11 mouse cellular contexts compared by ENCODE assay signal in the genomic region with DNA sequence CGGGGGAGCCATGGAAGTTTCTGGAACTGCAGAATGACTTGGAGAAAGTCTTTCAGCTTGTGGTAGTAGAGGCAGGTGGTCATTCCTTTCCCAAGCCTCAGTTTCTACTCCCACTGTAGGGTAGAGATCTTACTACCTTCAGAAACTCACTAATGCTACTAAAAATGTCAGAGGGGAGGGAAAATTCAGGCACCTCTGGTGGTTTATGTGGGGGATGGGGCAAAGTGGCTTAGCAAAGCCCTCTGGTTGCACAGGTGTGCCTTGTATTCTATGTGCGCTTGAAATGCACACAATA.
DNase-seq lines count a peak whose midpoint lies in the region; ATAC-seq and TF ChIP-seq lines count a peak whose summit lies in the region.
"Had no signal": no experiment of that assay in that cellular context is flagged by ENCODE, and none has a peak within 500 bp of the region (broad histone marks: within the 10 kb centered on the region; RNA-seq: fewer than 3 reads in every experiment).

No protein-coding gene starts in this region.

- H3K27me3 ChIP-seq in heart, embryonic 10.5 days (ENCODE audit: insufficient read depth, poor library complexity, severe bottlenecking): no peaks in the 10 kb centered on the region
- no peaks in the 10 kb centered on the region for H3K27me3 ChIP-seq in kidney, postnatal 0 days (ENCODE audit: insufficient read depth, low read length)
- no peaks in the 10 kb centered on the region for H3K27me3 ChIP-seq in embryonic facial prominence, embryonic 13.5 days
- H3K27me3 ChIP-seq in limb, embryonic 15.5 days: no peaks in the 10 kb centered on the region

- H3K4me3 ChIP-seq in heart, embryonic 10.5 days: peak overlapping the region; percentile 74
- no peak overlapping the region for H3K4me3 ChIP-seq in kidney, postnatal 0 days (replicated peaks; ENCODE audit: low read depth, low read length)
- H3K4me3 ChIP-seq in embryonic facial prominence, embryonic 13.5 days: no peak overlapping the region
- H3K4me3 ChIP-seq in limb, embryonic 15.5 days: no peak overlapping the region

- peaks cover 10% of the 10 kb centered on the region; the same call in 1 of the 2 replicates for H3K36me3 ChIP-seq in heart, embryonic 10.5 days
- H3K36me3 ChIP-seq in kidney, postnatal 0 days (ENCODE audit: insufficient read depth, low read length): no peaks in the 10 kb centered on the region
- peaks cover 10% of the 10 kb centered on the region; the same call in 1 of the 2 replicates for H3K36me3 ChIP-seq in embryonic facial prominence, embryonic 13.5 days
- 0 out of 2 replicates have a peak, but pooled peaks cover 2% of the 10 kb centered on the region for H3K36me3 ChIP-seq in limb, embryonic 15.5 days

- no peak for TF ChIP-seq CTCF in kidney, postnatal 0 days (IDR thresholded peaks at IDR 0.05; ENCODE audit: low read depth)

- H3K4me2 ChIP-seq in kidney, postnatal 0 days (ENCODE audit: low read length): peak overlapping the region; percentile 96; the same call in 1 of the 2 replicates
- H3K4me2 ChIP-seq in embryonic facial prominence, embryonic 13.5 days: peak overlapping the region; percentile 72
- H3K4me2 ChIP-seq in limb, embryonic 15.5 days: no peak overlapping the region

- H3K9me3 ChIP-seq in heart, embryonic 10.5 days: no peaks in the 10 kb centered on the region
- no peaks in the 10 kb centered on the region for H3K9me3 ChIP-seq in kidney, postnatal 0 days (replicated peaks; ENCODE audit: low read length)
- H3K9me3 ChIP-seq in embryonic facial prominence, embryonic 13.5 days: no peaks in the 10 kb centered on the region
- H3K9me3 ChIP-seq in limb, embryonic 15.5 days: no peaks in the 10 kb centered on the region

- DNase-seq in heart, embryonic 10.5 days (ENCODE audit: low spot score): no peak
- DNase-seq in heart, adult 11 months: no peak
- DNase-seq in kidney, postnatal 0 days (ENCODE audit: low spot score): no peak
- no peak for DNase-seq in kidney, postnatal 36 days
- no peak for DNase-seq in urinary bladder, postnatal 36 days (ENCODE audit: low spot score in 2 of 2)
- no peak for DNase-seq in layer of hippocampus, postnatal 36 days
- DNase-seq: B cell, adult 2 months had no signal

- no peak for ATAC-seq in kidney, postnatal 0 days (replicated peaks; ENCODE audit: low FRiP score, low read depth)
- no peak for ATAC-seq in embryonic facial prominence, embryonic 13.5 days (ENCODE audit: insufficient number of reproducible peaks, insufficient read depth, low FRiP score, low TSS enrichment, low read depth)
- ATAC-seq in limb, embryonic 15.5 days (ENCODE audit: insufficient number of reproducible peaks, low FRiP score, low TSS enrichment, low read depth): no peak
- ATAC-seq: activated CD4-positive, CD25-positive, alpha-beta regulatory T cell, adult 4 months; inflammation-experienced regulatory T-cells, adult 6 months had no signal

- WGBS in heart, embryonic 10.5 days: 66% methylated on average over 2 of the region's 2 CpGs
- WGBS in kidney, postnatal 0 days: 74% methylated on average over 2 of the region's 2 CpGs
- WGBS in embryonic facial prominence, embryonic 13.5 days: 55% methylated on average over 2 of the region's 2 CpGs
- WGBS in limb, embryonic 15.5 days: 52% methylated on average over 2 of the region's 2 CpGs

- peak overlapping the region; percentile 94 for H3K27ac ChIP-seq in heart, embryonic 10.5 days
- H3K27ac ChIP-seq in kidney, postnatal 0 days: no peak overlapping the region
- peak overlapping the region; percentile 93; the same call in 1 of the 2 replicates for H3K27ac ChIP-seq in embryonic facial prominence, embryonic 13.5 days
- peak overlapping the region; percentile 89; the same call in 1 of the 2 replicates for H3K27ac ChIP-seq in limb, embryonic 15.5 days

- H3K4me1 ChIP-seq in heart, embryonic 10.5 days: peaks cover 98% of the 10 kb centered on the region
- peaks cover 55% of the 10 kb centered on the region for H3K4me1 ChIP-seq in kidney, postnatal 0 days (replicated peaks; ENCODE audit: insufficient read depth, low read length)
- H3K4me1 ChIP-seq in embryonic facial prominence, embryonic 13.5 days: peaks cover 83% of the 10 kb centered on the region
- H3K4me1 ChIP-seq in limb, embryonic 15.5 days: peaks cover 74% of the 10 kb centered on the region

- no peak overlapping the region for H3K9ac ChIP-seq in kidney, postnatal 0 days (ENCODE audit: low read depth, low read length)
- no peak overlapping the region for H3K9ac ChIP-seq in embryonic facial prominence, embryonic 13.5 days
- no peak overlapping the region for H3K9ac ChIP-seq in limb, embryonic 15.5 days
